Mouse (Mus musculus) heart, embryonic 14.5 days (tissue): ENCODE measurements at regions not wholly inside any gene's neighbourhood (a gene's known extent, or its start where the extent isn't known, plus 50 kb on each side); places are given as distances from the start of the nearest gene placed in this dataset.

Experiments used
- ATAC-seq: fragments of 200-750 bp; cut with Nextera tagmentation; 2 replicates; pipeline ENCODE4 v1.8.0; 2017; ENCODE audit warnings: low read depth, moderate TSS enrichment; ENCODE audit not compliant: insufficient number of reproducible peaks, insufficient read depth, low FRiP score
- H3K27ac ChIP-seq, 2 experiments: fragments of 200-500 bp in 1 of 2; fragments of 300-500 bp in 1 of 2; sonication (generic) in 1 of 2; replicated peaks in 1 of 2; 2 replicates each; pipeline ENCODE4 v1.5.1; 2012 to 2014; ENCODE audit warnings: low read depth in 2 of 2, low read length in 2 of 2, control low read depth in 1 of 2, mild to moderate bottlenecking in 1 of 2, mixed read lengths in 1 of 2; ENCODE audit not compliant: control insufficient read depth in 1 of 2, insufficient read depth in 1 of 2
- H3K27me3 ChIP-seq: fragments of 300-500 bp; sonication (generic); 2 replicates; pipeline ENCODE4 v1.6.1; 2014; ENCODE audit warnings: mild to moderate bottlenecking, low read length, control low read depth; ENCODE audit not compliant: control insufficient read depth, insufficient read depth
- H3K36me3 ChIP-seq: fragments of 300-500 bp; sonication (generic); 2 replicates; pipeline ENCODE4 v1.6.1; 2014; ENCODE audit warnings: mild to moderate bottlenecking, control low read depth, low read length, mixed read lengths; ENCODE audit not compliant: control insufficient read depth, insufficient read depth
- H3K4me1 ChIP-seq, 2 experiments: fragments of 200-500 bp in 1 of 2; fragments of 300-500 bp in 1 of 2; sonication (generic) in 1 of 2; 2 replicates each; pipeline ENCODE4 v1.6.1; 2012 to 2014; ENCODE audit warnings: low read length in 2 of 2, control low read depth in 1 of 2, mixed read lengths in 1 of 2; ENCODE audit not compliant: control insufficient read depth in 2 of 2, insufficient read depth in 2 of 2
- H3K4me2 ChIP-seq: fragments of 300-500 bp; sonication (generic); 2 replicates; pipeline ENCODE4 v1.6.1; 2014; ENCODE audit warnings: mild to moderate bottlenecking, low read length
- H3K4me3 ChIP-seq, 2 experiments: fragments of 200-500 bp in 1 of 2; fragments of 300-500 bp in 1 of 2; sonication (generic) in 1 of 2; 2 replicates each; pipeline ENCODE4 v1.5.1; 2012 to 2014; ENCODE audit warnings: low read length in 2 of 2, mild to moderate bottlenecking in 2 of 2, control low read depth in 1 of 2, low read depth in 1 of 2, moderate library complexity in 1 of 2; ENCODE audit not compliant: control insufficient read depth in 1 of 2, insufficient read depth in 1 of 2
- H3K9ac ChIP-seq: fragments of 300-500 bp; sonication (generic); 2 replicates; pipeline ENCODE4 v1.6.1; 2014; ENCODE audit warnings: mild to moderate bottlenecking, low read length
- H3K9me3 ChIP-seq: fragments of 300-500 bp; sonication (generic); 2 replicates; pipeline ENCODE4 v1.6.1; 2016; ENCODE audit warnings: low read length, control low read depth; ENCODE audit not compliant: control insufficient read depth
- WGBS: fragments of 180-500 bp; shearing (Covaris S2); extraction: QIAGEN DNeasy Blood & Tissue Kit; methylation state at CpG from one replicate; pipeline ENCODE4 v1.1.7; 2014; 5-methylcytosine and 5-hydroxymethylcytosine counted together

GRCm38 (mm10) chr16:29719571-29720451 is 140.7 kb downstream of the Opa1 start:
- H3K9me3 ChIP-seq = no peaks in the 10 kb centered on the region
- no peak overlapping the region for H3K9ac ChIP-seq
- ATAC-seq = no peak
- peaks cover under 1 to 3% of the 10 kb centered on the region in 2 experiments; a peak in 2 of 4 replicates for H3K4me1 ChIP-seq
- no peak overlapping the region for H3K4me2 ChIP-seq
- no peak overlapping the region for H3K27ac ChIP-seq
- no peak overlapping the region for H3K4me3 ChIP-seq
- H3K36me3 ChIP-seq = no peaks in the 10 kb centered on the region
- WGBS = 87% methylated on average over 23 of the region's 23 CpGs
- H3K27me3 ChIP-seq = peaks cover 13% of the 10 kb centered on the region; the same call in 1 of the 2 replicates

- H3K4me3 ChIP-seq = no peak overlapping the region
- H3K9ac ChIP-seq = no peak overlapping the region
- H3K27ac ChIP-seq = no peak overlapping the region
- peaks cover 5 to 12% of the 10 kb centered on the region in 2 experiments for H3K4me1 ChIP-seq
- H3K27me3 ChIP-seq = peaks cover 33% of the 10 kb centered on the region
- no peaks in the 10 kb centered on the region for H3K36me3 ChIP-seq
- 63% methylated on average over 5 of the region's 5 CpGs for WGBS
- H3K4me2 ChIP-seq = no peak overlapping the region
- H3K9me3 ChIP-seq = no peaks in the 10 kb centered on the region
- no peak for ATAC-seq
Measured at GRCm38 (mm10) chr16:29725153-29725552, 146.0 kb downstream of the Opa1 start.

DNA sequence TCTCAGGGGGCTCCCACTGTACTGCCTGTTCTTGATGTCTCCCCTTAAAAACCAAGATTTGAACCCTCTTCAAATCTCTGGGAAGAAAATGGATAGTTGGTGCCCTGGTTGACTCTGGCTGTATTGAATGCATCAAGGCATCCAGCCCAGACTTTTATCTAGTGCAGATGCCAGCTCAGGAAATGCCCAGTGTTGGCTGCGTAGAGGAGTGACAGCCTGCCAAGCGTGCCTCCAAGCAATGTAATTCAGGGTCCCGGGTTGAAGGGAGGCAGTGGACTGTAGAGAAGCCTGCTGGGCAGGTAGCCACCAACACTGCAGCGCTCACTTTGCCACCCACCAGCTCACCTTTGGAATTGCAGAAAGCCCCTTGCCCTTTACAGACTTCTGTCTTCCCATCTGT is 146.4 kb downstream of the Opa1 start:
- Histone ChIP-seq H3K4me1 (peaks cover 8 to 16% of the 10 kb centered on the region in 2 experiments), H3K27ac (no peak overlapping the region), H3K9ac (no peak overlapping the region), H3K27me3 (peaks cover 33% of the 10 kb centered on the region), H3K9me3 (no peaks in the 10 kb centered on the region), H3K4me3 (no peak overlapping the region), H3K4me2 (no peak overlapping the region), H3K36me3 (no peaks in the 10 kb centered on the region)
- ATAC-seq = no peak
- 56% methylated on average over 4 of the region's 4 CpGs for WGBS

DNA sequence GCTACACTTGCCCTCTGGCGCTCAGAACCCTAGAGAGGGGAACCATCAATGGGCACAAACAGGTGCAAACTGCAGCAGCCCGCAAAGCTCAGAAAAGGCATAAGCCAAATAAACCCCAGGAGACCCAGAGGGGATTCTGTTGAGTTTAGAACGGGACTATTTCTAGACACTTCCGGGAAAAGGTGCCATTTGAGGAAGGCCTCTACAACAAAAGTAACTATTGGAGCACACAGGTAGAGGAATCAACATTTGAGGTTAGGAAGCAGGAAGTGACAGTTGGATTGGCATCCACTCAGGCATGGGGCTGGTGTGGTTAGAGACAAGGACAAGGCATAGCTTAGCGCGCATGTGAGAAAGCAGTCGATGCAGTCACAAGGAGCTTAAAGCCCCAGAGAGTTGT is 148.3 kb downstream of the Opa1 start:
- Histone ChIP-seq H3K4me2 (no peak overlapping the region), H3K27me3 (peaks cover 39% of the 10 kb centered on the region), H3K36me3 (no peaks in the 10 kb centered on the region), H3K4me3 (no peak overlapping the region), H3K9ac (no peak overlapping the region), H3K27ac (no peak overlapping the region), H3K9me3 (no peaks in the 10 kb centered on the region), H3K4me1 (peaks cover 8 to 16% of the 10 kb centered on the region in 2 experiments)
- WGBS = 79% methylated on average over 7 of the region's 7 CpGs
- no peak for ATAC-seq

- Histone ChIP-seq H3K36me3 (no peaks in the 10 kb centered on the region), H3K9ac (no peak overlapping the region), H3K4me2 (no peak overlapping the region), H3K27ac (no peak overlapping the region), H3K9me3 (no peaks in the 10 kb centered on the region), H3K4me1 (peaks cover 8 to 17% of the 10 kb centered on the region in 2 experiments), H3K27me3 (peaks cover 46% of the 10 kb centered on the region), H3K4me3 (no peak overlapping the region)
- WGBS = 23% methylated on average over 10 of the region's 10 CpGs
- ATAC-seq = no peak
Measured at GRCm38 (mm10) chr16:29728769-29729481, 149.8 kb downstream of the Opa1 start.

DNA sequence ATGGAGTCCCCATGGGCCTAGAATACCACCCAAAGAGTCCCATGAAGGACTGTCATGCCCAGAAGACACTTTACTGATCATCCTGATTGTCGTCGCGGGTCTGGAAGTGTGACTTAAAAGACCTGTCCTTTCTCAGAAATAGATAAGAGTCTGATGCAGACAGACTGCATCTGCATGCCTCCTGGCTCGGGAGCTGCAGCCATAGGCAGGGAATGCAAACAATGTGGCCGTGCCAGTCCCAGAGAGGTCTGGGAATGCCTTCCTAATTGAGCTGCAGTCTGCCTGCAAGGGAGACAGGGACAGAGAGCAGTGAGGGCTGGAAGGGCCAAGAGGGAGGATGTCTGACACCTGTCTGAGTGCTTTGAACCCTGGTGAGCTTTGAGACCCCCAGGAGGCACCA is 150.9 kb downstream of the Opa1 start:
- ATAC-seq = no peak
- Histone ChIP-seq H3K27ac (no peak overlapping the region), H3K4me1 (peaks cover 12 to 27% of the 10 kb centered on the region in 2 experiments), H3K9me3 (no peaks in the 10 kb centered on the region), H3K4me3 (no peak overlapping the region), H3K4me2 (no peak overlapping the region), H3K27me3 (peaks cover 46% of the 10 kb centered on the region), H3K9ac (no peak overlapping the region), H3K36me3 (no peaks in the 10 kb centered on the region)
- 6% methylated on average over 5 of the region's 5 CpGs for WGBS

DNA sequence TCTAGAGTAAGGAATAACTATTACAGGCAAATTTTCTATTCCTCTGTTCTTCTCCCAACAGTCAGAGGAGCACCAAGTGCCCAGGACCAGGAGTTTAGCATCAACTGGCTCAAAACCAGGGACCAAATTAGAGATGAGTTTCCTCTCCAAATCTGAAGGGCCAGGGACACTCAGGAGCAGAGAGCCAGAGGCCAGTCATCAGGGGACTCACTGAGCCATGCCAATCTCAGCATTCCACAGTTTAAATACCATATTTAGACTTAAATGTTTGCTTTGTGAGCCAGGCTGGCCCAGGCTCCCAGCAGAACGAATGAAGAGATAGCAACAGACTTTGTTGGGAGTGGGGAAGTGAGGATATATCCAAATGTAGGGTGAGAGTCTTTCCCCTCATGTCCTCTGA is 153.8 kb downstream of the Opa1 start:
- Histone ChIP-seq H3K9me3 (no peaks in the 10 kb centered on the region), H3K4me2 (no peak overlapping the region), H3K36me3 (no peaks in the 10 kb centered on the region), H3K4me3 (no peak overlapping the region), H3K9ac (no peak overlapping the region), H3K4me1 (peaks cover 20 to 36% of the 10 kb centered on the region in 2 experiments), H3K27ac (no peak overlapping the region), H3K27me3 (peaks cover 31% of the 10 kb centered on the region)
- no peak for ATAC-seq
- WGBS = 21% methylated on average over 1 of the region's 1 CpGs
